Mouse (Mus musculus) liver, adult 2 months (tissue): ENCODE measurements around the gene Cabin1.

Experiments used
- CTCF ChIP-seq: fragments of 200-500 bp; IDR thresholded peaks from 2 replicates; pipeline ENCODE4 v1.5.1; 2011; ENCODE audit warnings: low read depth, low read length, control low read depth
- POLR2A ChIP-seq: fragments of 200-500 bp; IDR thresholded peaks from 2 replicates; pipeline ENCODE4 v1.6.1; 2011; ENCODE audit warnings: low read length, control low read depth; ENCODE audit not compliant: insufficient read depth; ENCODE audit errors: extremely low read depth

DNA sequence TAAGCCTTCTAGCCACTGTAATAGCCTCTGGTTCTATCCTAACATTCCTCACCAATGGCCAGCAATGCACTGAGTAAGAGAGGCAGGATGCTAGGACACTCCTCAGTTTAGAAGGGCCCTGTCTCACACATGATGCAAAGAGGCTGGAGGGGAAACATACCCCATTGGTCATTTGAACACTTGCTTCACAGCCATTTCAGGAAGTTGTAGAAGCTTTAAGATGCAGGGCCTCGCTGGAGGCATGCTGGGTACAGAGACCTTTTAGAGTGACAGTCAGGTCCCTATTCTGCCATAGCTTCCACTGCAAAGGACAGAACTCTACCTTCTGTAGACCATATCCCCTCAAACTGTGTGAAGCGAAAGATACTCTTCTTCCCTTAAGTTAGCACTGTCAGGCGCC lies 66.4 kb downstream of the Cabin1 start:
- TF ChIP-seq CTCF (no peak), POLR2A (no peak)
